Mouse (Mus musculus): ENCODE measurements around the gene B020011L13Rik. TPM values are rescaled to one million over a fixed set of nuclear protein-coding genes. Genes with fewer than 3 reads are reported as not detected.
"Not testable (repeated sequence)": the region's sequence is repeated elsewhere in the genome, so short reads cannot be mapped to it uniquely, and the experiment has no call there.

B020011L13Rik gene
- total RNA-seq (2012; rRNA removed): not detected in 2 replicates

DNA sequence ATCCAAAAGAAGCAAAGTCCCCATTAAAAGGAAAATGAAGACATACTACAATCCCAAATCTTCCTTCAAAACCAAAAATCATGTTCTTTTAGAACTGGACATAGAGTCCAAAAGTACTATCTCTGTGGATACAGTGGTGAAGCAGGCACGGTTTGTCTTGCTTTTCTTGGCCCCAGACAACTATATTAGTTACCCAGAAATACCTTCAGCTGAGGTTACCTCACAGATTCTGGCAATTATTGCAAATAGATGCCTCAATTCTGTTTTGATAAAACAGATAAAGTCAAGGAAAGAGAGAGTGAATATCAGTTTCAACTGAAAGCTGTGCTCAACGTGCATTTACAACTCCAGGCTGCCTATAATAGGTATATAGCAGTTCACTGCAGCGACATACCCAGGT, at the start of gene B020011L13Rik:
Gene B020011L13Rik, plus strand, starts transcription at position 301 of the 400 bp plus-strand sequence.
- H3K4me3 ChIP-seq (ENCODE audit: insufficient read depth in 1 of 2, low read depth in 1 of 2, low read length in 2 of 2, poor library complexity in 1 of 2, severe bottlenecking in 1 of 2); H3K9me3 ChIP-seq (ENCODE audit: control insufficient read depth, insufficient read depth, low read depth, low read length); DNase-seq (ENCODE audit: low read depth, low spot score); H3K4me1 ChIP-seq (ENCODE audit: control insufficient read depth in 2 of 2, insufficient read depth in 2 of 2, low read length in 2 of 2, poor library complexity in 1 of 2); H3K9ac ChIP-seq (ENCODE audit: insufficient read depth, low read depth, low read length, poor library complexity, severe bottlenecking); in situ Hi-C loops (cut with MboI; ENCODE audit: low sequenced_read_pairs in 2 of 2, unreplicated experiment in 2 of 2); H3K36me3 ChIP-seq (ENCODE audit: control insufficient read depth, insufficient read depth, low read length, poor library complexity, severe bottlenecking); H3K27ac ChIP-seq (ENCODE audit: insufficient read depth, low read depth, low read length, poor library complexity, severe bottlenecking): not testable (repeated sequence)

DNA sequence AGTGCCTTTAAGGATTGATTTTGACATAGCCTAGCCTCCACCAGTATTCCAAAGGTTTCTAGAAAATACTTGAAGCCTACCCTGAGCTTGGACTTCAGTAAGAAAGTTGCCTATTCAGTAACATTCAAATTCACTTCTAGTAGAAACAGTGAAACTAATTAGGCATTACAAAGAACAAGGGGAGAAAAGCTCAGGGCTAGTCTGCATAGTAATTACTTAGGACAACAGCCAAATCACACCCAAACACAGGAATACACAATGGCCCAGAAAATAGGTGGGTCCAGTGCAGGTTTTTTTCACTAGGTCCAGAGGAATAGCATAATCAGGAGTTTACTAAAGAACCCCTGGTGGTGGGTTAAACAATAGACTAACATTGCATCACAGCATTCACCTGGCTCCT, 35.3 kb downstream of the B020011L13Rik start:
- H3K9me3 ChIP-seq (ENCODE audit: control insufficient read depth, insufficient read depth, low read depth, low read length); H3K27ac ChIP-seq (ENCODE audit: insufficient read depth, low read depth, low read length, poor library complexity, severe bottlenecking); in situ Hi-C loops (cut with MboI; ENCODE audit: low sequenced_read_pairs in 2 of 2, unreplicated experiment in 2 of 2); H3K4me1 ChIP-seq (ENCODE audit: control insufficient read depth in 2 of 2, insufficient read depth in 2 of 2, low read length in 2 of 2, poor library complexity in 1 of 2); H3K9ac ChIP-seq (ENCODE audit: insufficient read depth, low read depth, low read length, poor library complexity, severe bottlenecking); H3K36me3 ChIP-seq (ENCODE audit: control insufficient read depth, insufficient read depth, low read length, poor library complexity, severe bottlenecking); H3K4me3 ChIP-seq (ENCODE audit: insufficient read depth in 1 of 2, low read depth in 1 of 2, low read length in 2 of 2, poor library complexity in 1 of 2, severe bottlenecking in 1 of 2): not testable (repeated sequence)
- DNase-seq (ENCODE audit: low read depth, low spot score): peak; percentile 24

DNA sequence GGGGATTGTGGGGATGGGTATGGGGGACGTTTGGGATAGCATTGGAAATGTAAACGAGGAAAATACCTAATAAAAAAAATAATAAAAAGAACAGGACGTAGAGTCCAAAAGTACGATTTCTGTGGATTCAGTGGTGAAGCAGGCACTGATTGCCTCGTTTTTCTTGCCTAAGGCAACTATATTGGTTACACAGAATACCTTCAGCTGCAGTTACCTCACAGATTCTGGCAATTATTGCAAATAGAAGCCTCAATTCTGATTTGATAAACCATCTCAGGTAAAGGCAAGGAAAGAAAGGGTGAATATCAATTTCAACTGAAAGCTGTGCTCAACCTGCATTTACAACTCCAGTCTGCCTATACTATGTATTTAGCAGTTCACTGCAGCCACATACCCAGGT, 48.8 kb downstream of the B020011L13Rik start, which contains the start of gene Gm28360:
Gene Gm28360, plus strand, starts transcription at position 301 of the 400 bp plus-strand sequence.
- H3K27ac ChIP-seq (ENCODE audit: insufficient read depth, low read depth, low read length, poor library complexity, severe bottlenecking); H3K4me1 ChIP-seq (ENCODE audit: control insufficient read depth in 2 of 2, insufficient read depth in 2 of 2, low read length in 2 of 2, poor library complexity in 1 of 2); H3K9me3 ChIP-seq (ENCODE audit: control insufficient read depth, insufficient read depth, low read depth, low read length); H3K36me3 ChIP-seq (ENCODE audit: control insufficient read depth, insufficient read depth, low read length, poor library complexity, severe bottlenecking); DNase-seq (ENCODE audit: low read depth, low spot score); H3K9ac ChIP-seq (ENCODE audit: insufficient read depth, low read depth, low read length, poor library complexity, severe bottlenecking); in situ Hi-C loops (cut with MboI; ENCODE audit: low sequenced_read_pairs in 2 of 2, unreplicated experiment in 2 of 2); H3K4me3 ChIP-seq (ENCODE audit: insufficient read depth in 1 of 2, low read depth in 1 of 2, low read length in 2 of 2, poor library complexity in 1 of 2, severe bottlenecking in 1 of 2): not testable (repeated sequence)

- DNase-seq (ENCODE audit: low read depth, low spot score); H3K36me3 ChIP-seq (ENCODE audit: control insufficient read depth, insufficient read depth, low read length, poor library complexity, severe bottlenecking); in situ Hi-C loops (cut with MboI; ENCODE audit: low sequenced_read_pairs in 2 of 2, unreplicated experiment in 2 of 2); H3K9ac ChIP-seq (ENCODE audit: insufficient read depth, low read depth, low read length, poor library complexity, severe bottlenecking); H3K27ac ChIP-seq (ENCODE audit: insufficient read depth, low read depth, low read length, poor library complexity, severe bottlenecking); H3K9me3 ChIP-seq (ENCODE audit: control insufficient read depth, insufficient read depth, low read depth, low read length); H3K4me3 ChIP-seq (ENCODE audit: insufficient read depth in 1 of 2, low read depth in 1 of 2, low read length in 2 of 2, poor library complexity in 1 of 2, severe bottlenecking in 1 of 2); H3K4me1 ChIP-seq (ENCODE audit: control insufficient read depth in 2 of 2, insufficient read depth in 2 of 2, low read length in 2 of 2, poor library complexity in 1 of 2): not testable (repeated sequence)
These were observed 70.8 kb downstream of the B020011L13Rik start for GRCm38 (mm10) chr1:117851718-117852117.

Other genes with a start within 250 kb of the B020011L13Rik start
- not detected in 2 replicates for gene Gm28363, start 84.0 kb upstream of the B020011L13Rik start, total RNA-seq (2012; rRNA removed)
- not detected in 2 replicates for gene Gm28360, start 48.9 kb downstream of the B020011L13Rik start, total RNA-seq (2012; rRNA removed)
- not detected in 2 replicates for gene Gm28168, start 146.9 kb downstream of the B020011L13Rik start, total RNA-seq (2012; rRNA removed)
- not detected in 2 replicates for gene Gm7145, start 184.8 kb downstream of the B020011L13Rik start, total RNA-seq (2012; rRNA removed)